Mouse (Mus musculus) ES-Bruce4 (cell line): ENCODE measurements around the gene Phactr1.

Experiments used
- CTCF ChIP-seq: IDR thresholded peaks from one replicate; pipeline ENCODE4 v1.8.1; 2011; ENCODE audit warnings: low read depth, low read length
- POLR2A ChIP-seq: IDR thresholded peaks from one replicate; pipeline ENCODE4 v1.8.1; 2011; ENCODE audit warnings: low read length; ENCODE audit not compliant: insufficient read depth

- TF ChIP-seq CTCF (no peak), POLR2A (no peak)
These were observed 310.2 kb downstream of the Phactr1 start for GRCm38 (mm10) chr13:42990493-42991111.
